Mouse (Mus musculus): ENCODE measurements around the gene Gm37419. TPM values are rescaled to one million over a fixed set of nuclear protein-coding genes. Genes with fewer than 3 reads are reported as not detected.

Gm37419 gene
- polyA plus RNA-seq, 1 experiment, result not detected

DNA sequence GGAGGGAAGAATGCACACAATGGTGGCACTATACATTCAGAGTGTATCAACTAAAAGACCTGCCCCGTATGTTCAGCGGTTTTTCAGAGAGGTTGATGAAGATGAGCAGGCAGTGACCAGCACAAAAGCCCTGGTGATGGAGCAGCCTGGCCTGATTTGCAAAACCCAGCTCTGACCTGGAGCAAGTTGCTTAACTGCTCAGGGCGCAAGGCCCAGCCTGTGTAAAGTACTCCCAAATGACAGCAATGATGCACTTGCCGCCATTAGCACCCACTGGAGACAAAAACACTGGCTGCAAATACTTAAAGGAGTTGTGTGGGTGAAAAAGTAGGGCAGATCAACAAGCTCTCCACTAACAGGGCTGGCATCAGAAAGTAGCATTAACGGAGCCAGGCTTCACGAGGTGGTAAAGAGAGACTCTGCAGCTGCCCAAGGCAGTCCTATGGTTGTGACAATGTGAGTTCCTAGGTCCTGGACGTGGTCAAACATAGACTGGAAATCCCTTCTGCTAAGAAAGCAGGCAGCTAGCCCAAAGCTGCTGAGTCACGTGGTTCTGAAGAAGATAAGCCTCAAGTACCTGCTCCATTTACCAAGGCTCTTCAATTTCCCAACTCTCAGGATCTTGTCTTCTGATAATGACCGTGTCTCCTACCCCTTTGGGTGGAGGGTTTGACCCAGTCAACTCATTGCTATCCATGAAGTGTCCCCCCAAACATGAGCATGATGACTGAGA, 14.5 kb upstream of the Gm37419 start:
- TF ChIP-seq TAL1 (IDR thresholded peaks at IDR 0.05; ENCODE audit: low read length) (no peak), GATA1 (IDR thresholded peaks at IDR 0.05; ENCODE audit: low read length) (no peak)
- H3K9me3 ChIP-seq (ENCODE audit: control insufficient read depth, low read length), result no peaks in the 10 kb centered on the region
- H3K4me1 ChIP-seq (ENCODE audit: control insufficient read depth), result no peaks in the 10 kb centered on the region
- H3K27me3 ChIP-seq (ENCODE audit: control insufficient read depth), result no peaks in the 10 kb centered on the region
- H3K4me3 ChIP-seq (replicated peaks), result no peak overlapping the region
- H3K36me3 ChIP-seq (ENCODE audit: control insufficient read depth), result no peaks in the 10 kb centered on the region; the same call in 1 of the 2 replicates

DNA sequence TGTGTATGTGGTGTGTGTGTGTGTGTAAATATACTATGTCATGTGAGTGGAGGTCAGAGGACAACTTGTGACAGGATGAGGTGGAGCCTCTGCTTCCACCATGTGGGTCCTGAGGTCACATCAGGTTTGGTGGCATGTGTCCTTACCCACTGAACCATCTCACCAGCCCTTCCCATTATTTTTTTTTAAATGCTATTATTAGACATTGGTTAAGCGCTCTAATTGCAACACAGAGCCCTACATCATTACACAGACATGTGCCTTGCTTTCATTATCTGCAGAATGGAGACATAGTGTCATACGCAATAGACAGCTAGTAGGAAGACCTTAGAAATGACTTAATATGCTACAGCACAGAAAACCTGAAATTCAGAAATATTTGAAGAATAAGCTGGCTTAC, 12.1 kb upstream of the Gm37419 start:
- H3K27me3 ChIP-seq (ENCODE audit: control insufficient read depth), result peaks cover 23% of the 10 kb centered on the region
- no peaks in the 10 kb centered on the region; the same call in 1 of the 2 replicates for H3K9me3 ChIP-seq (ENCODE audit: control insufficient read depth, low read length)
- TF ChIP-seq TAL1 (IDR thresholded peaks at IDR 0.05; ENCODE audit: low read length) (no peak), GATA1 (IDR thresholded peaks at IDR 0.05; ENCODE audit: low read length) (no peak)
- no peaks in the 10 kb centered on the region for H3K4me1 ChIP-seq (ENCODE audit: control insufficient read depth)
- no peak overlapping the region for H3K4me3 ChIP-seq (replicated peaks)
- H3K36me3 ChIP-seq (ENCODE audit: control insufficient read depth), result no peaks in the 10 kb centered on the region; the same call in 1 of the 2 replicates

DNA sequence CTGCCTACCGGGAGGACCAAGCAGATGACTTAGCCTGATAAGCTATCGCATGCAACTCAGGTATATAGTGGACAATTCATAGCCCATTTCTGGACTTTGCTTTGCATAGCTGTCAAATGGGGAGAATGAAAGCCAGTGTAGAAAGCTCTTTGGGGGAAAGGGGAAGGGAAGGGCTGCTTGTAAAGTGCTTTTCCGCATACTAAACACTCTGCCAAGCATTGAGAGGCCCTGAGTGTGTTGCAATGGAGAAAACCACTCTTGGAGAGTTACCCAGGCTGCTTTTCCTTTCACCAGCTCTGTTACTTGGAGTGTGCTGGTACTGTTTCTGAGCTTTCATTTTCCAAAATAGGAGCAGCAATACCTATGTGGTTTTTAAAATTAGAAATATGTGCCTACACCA, 10.6 kb upstream of the Gm37419 start:
- H3K9me3 ChIP-seq (ENCODE audit: control insufficient read depth, low read length), result no peaks in the 10 kb centered on the region; the same call in 1 of the 2 replicates
- TF ChIP-seq TAL1 (IDR thresholded peaks at IDR 0.05; ENCODE audit: low read length) (no peak), GATA1 (IDR thresholded peaks at IDR 0.05; ENCODE audit: low read length) (no peak)
- H3K36me3 ChIP-seq (ENCODE audit: control insufficient read depth), result no peaks in the 10 kb centered on the region; the same call in 1 of the 2 replicates
- peaks cover 3% of the 10 kb centered on the region; the same call in 1 of the 2 replicates for H3K4me1 ChIP-seq (ENCODE audit: control insufficient read depth)
- no peak overlapping the region for H3K4me3 ChIP-seq (replicated peaks)
- peaks cover 38% of the 10 kb centered on the region for H3K27me3 ChIP-seq (ENCODE audit: control insufficient read depth)

DNA sequence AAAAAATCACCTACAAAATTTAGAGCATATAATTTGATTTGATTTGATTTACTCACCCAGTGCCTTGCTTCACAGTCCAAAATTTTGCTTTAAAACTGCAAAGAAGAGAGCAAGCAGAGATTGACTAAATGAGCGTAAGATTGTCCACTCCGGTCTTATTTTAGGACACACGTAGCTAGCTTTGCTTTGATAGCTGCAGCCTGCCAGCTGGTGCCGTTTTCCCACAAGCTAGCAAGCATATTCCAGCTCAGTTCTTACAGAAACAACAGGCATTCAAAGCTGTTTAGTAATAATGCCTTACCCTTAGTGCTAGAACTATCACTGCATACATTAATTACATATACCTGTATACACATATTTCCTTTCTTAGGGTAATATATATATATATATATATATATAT, 9.8 kb upstream of the Gm37419 start:
- peaks cover 46% of the 10 kb centered on the region for H3K27me3 ChIP-seq (ENCODE audit: control insufficient read depth)

DNA sequence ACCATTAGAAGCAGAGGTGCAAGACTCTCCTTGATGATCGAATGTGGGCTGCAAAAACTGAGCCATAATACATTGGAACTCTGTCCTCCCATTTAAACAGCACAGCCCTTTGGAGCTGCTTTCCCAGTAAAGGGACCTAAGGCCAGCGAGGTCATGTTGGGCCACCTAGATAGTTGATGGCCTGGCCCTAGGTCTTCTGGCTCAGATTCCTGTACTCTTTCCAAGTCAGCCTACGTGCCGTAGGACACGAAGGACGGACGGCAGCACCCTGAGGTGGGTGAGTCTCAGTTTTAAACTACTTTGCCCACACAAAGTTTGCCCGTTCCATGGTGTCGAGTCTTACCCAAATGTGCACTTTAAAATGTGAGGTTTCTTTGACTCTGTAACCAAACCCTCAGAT, 8.8 kb upstream of the Gm37419 start:
- H3K36me3 ChIP-seq (ENCODE audit: control insufficient read depth), result no peaks in the 10 kb centered on the region; the same call in 1 of the 2 replicates
- TF ChIP-seq GATA1 (IDR thresholded peaks at IDR 0.05; ENCODE audit: low read length) (no peak), TAL1 (IDR thresholded peaks at IDR 0.05; ENCODE audit: low read length) (no peak)
- peaks cover 5% of the 10 kb centered on the region; the same call in 1 of the 2 replicates for H3K4me1 ChIP-seq (ENCODE audit: control insufficient read depth)
- no peak overlapping the region for H3K4me3 ChIP-seq (replicated peaks)
- H3K27me3 ChIP-seq (ENCODE audit: control insufficient read depth), result peaks cover 56% of the 10 kb centered on the region
- no peaks in the 10 kb centered on the region; the same call in 1 of the 2 replicates for H3K9me3 ChIP-seq (ENCODE audit: control insufficient read depth, low read length)

More for the DNA sequence above, 9.8 kb upstream of the Gm37419 start:
- Histone ChIP-seq H3K9me3 (ENCODE audit: control insufficient read depth, low read length) (no peaks in the 10 kb centered on the region; the same call in 1 of the 2 replicates), H3K36me3 (ENCODE audit: control insufficient read depth) (no peaks in the 10 kb centered on the region; the same call in 1 of the 2 replicates), H3K4me3 (replicated peaks) (no peak overlapping the region), H3K4me1 (ENCODE audit: control insufficient read depth) (peaks cover 5% of the 10 kb centered on the region; the same call in 1 of the 2 replicates)
- TF ChIP-seq TAL1 (IDR thresholded peaks at IDR 0.05; ENCODE audit: low read length) (no peak), GATA1 (IDR thresholded peaks at IDR 0.05; ENCODE audit: low read length) (no peak)

DNA sequence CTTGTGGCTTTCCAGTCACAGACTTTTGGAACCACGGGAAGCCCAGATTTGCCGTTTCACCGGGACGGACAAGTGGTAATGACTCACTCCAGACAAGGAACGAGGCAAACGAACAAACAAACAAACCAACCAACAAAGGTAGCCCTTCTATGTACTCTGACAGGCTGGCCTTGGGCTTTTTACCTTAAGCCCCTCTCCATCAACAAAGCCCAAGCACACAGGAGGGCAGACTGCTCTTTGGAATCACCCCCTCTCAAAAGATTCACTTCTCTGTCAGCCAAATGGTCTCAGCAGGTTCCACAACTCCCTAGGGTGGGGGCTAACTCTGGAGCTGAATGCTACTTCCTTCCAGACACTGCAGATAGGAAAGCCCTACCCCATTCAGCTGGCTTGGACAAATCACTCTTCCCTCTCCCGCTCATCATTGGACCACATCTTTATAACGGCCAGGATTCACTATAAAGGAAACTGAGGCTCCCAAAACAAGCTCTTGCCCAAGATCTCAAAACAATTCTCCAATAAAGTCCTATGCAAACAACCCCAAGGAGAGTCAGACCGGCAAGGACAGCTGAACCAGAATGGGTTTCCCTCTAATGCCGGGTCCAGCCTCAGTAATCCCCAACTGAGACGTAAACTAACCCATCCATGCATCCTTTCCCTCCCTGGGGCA, 7.9 kb upstream of the Gm37419 start:
- peaks cover 64% of the 10 kb centered on the region for H3K27me3 ChIP-seq (ENCODE audit: control insufficient read depth)
- no peak overlapping the region for H3K4me3 ChIP-seq (replicated peaks)
- TF ChIP-seq GATA1 (IDR thresholded peaks at IDR 0.05; ENCODE audit: low read length) (no peak), TAL1 (IDR thresholded peaks at IDR 0.05; ENCODE audit: low read length) (no peak)
- no peaks in the 10 kb centered on the region for H3K36me3 ChIP-seq (ENCODE audit: control insufficient read depth)
- H3K9me3 ChIP-seq (ENCODE audit: control insufficient read depth, low read length), result peaks cover 3% of the 10 kb centered on the region; the same call in 1 of the 2 replicates
- peaks cover 5% of the 10 kb centered on the region; the same call in 1 of the 2 replicates for H3K4me1 ChIP-seq (ENCODE audit: control insufficient read depth)

DNA sequence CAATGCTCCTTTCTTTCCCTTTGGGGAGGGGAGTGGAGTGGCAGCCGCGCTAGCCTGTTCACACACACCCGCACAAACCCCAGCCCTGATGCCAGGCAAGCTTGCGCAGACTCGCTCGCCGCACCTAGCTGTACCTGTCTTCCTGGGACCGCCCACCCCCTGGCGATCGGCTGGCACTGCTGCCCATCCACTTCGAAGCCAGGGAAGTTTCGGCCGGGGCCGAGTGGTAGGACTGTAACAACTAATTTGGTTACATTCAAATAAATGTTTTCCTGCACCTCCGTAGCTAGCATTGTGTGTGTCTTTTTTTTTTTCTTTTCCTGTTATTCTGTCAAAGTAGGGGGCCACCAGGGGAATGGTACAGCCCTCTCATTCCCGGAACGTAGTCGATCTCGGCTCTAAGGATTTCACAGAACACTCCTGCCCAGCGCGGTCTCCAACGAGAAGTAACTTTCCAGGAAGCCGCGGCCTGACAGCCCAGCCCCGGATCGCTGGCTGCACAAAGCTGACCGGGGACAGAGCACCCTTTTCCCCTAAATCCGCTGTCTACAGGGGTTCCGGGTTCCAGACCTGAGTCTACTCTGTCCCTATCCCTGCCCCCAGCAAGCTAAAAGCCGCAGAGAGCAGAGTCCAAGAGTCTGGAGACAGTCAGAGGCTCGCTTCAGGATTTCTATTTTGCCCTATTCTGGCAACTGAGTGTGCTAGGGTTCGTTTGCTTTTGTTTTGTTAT, 7.1 kb upstream of the Gm37419 start:
- TF ChIP-seq TAL1 (IDR thresholded peaks at IDR 0.05; ENCODE audit: low read length), result no peak
- no peak for TF ChIP-seq GATA1 (IDR thresholded peaks at IDR 0.05; ENCODE audit: low read length)
- no peaks in the 10 kb centered on the region for H3K36me3 ChIP-seq (ENCODE audit: control insufficient read depth)
- peaks cover 5% of the 10 kb centered on the region; the same call in 1 of the 2 replicates for H3K4me1 ChIP-seq (ENCODE audit: control insufficient read depth)
- H3K4me3 ChIP-seq (replicated peaks), result peak overlapping the region; percentile 28
- H3K27me3 ChIP-seq (ENCODE audit: control insufficient read depth), result peaks cover 73% of the 10 kb centered on the region
- H3K9me3 ChIP-seq (ENCODE audit: control insufficient read depth, low read length), result peaks cover 3% of the 10 kb centered on the region; the same call in 1 of the 2 replicates

DNA sequence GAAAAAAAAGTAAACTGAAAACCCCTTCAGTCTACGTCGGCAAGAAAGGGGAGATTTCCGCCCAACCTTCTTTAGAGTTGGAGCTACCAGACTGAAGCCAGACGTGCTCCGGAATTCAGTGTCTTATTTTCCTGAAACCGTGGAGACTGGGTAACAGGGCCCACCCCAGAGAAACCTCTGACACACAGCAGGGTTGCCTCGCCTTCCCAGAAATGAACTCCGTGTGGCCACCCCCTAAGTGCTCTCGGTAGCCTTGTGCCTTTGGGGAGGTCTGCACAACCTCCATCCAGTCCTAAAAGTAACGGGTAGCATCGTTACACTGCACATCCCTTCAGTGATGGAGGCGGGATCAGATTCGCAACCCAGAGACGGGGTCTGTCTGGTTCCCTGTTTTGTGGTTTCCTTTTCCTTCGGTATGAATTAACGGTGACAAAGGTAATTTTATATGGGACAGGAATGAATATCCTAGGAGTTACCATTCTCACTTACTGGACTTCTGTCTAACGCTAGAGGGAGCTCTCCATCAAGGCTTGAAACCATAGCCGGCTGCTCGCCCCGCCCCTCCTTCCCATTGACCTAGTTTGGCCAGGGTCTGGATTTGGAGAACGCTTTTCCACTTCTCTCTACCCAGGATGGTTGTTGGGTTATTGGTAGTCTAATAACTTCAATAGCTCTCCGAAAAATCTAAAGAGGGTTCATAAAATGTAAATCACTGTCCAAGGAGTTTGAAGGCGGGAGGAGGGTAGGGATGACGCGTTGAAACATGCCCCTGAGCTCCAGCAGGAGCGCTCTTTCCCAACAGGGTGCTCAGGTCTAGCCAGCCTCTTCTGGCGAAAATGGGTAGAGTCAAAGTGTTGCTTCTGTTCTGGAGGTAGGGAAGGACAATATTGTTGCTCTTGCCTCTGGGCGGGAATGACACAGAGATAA, 6.1 kb upstream of the Gm37419 start:
- peaks cover 83% of the 10 kb centered on the region for H3K27me3 ChIP-seq (ENCODE audit: control insufficient read depth)
- H3K9me3 ChIP-seq (ENCODE audit: control insufficient read depth, low read length), result peaks cover 3% of the 10 kb centered on the region; the same call in 1 of the 2 replicates
- no peaks in the 10 kb centered on the region for H3K36me3 ChIP-seq (ENCODE audit: control insufficient read depth)
- H3K4me1 ChIP-seq (ENCODE audit: control insufficient read depth), result peaks cover 5% of the 10 kb centered on the region; the same call in 1 of the 2 replicates
- H3K4me3 ChIP-seq (replicated peaks), result peak overlapping the region; percentile 43
- TF ChIP-seq GATA1 (IDR thresholded peaks at IDR 0.05; ENCODE audit: low read length), result no peak
- TF ChIP-seq TAL1 (IDR thresholded peaks at IDR 0.05; ENCODE audit: low read length), result no peak
